Mouse (Mus musculus) ES-E14 (cell line): ENCODE results near the gene Gnl3. TPM values are rescaled to one million over a fixed set of nuclear protein-coding genes. Genes with fewer than 3 reads are reported as not detected.

Experiments
- DNase-seq: peaks from one replicate; pipeline ENCODE4 v3.0.0-alpha.2; 2013; ENCODE audit warnings: low read depth, low spot score
- H3K27ac ChIP-seq: 2 replicates; pipeline ENCODE4 v1.5.1; 2012; ENCODE audit warnings: low read depth, mild to moderate bottlenecking, low read length, moderate library complexity, mixed read lengths; ENCODE audit not compliant: poor library complexity, insufficient read depth, severe bottlenecking
- H3K36me3 ChIP-seq: 2 replicates; pipeline ENCODE4 v1.6.1; 2012; ENCODE audit warnings: mild to moderate bottlenecking, low read length, moderate library complexity, mixed read lengths; ENCODE audit not compliant: control insufficient read depth, poor library complexity, insufficient read depth, severe bottlenecking
- H3K4me1 ChIP-seq, 2 experiments: fragments of 150-350 bp in 1 of 2; sonication (generic) in 1 of 2; 2 replicates each; pipeline ENCODE4 v1.6.1; 2012; ENCODE audit warnings: low read length in 2 of 2, mild to moderate bottlenecking in 1 of 2, mixed read lengths in 1 of 2; ENCODE audit not compliant: control insufficient read depth in 2 of 2, insufficient read depth in 2 of 2, poor library complexity in 1 of 2
- H3K4me3 ChIP-seq, 2 experiments: fragments of 150-350 bp in 1 of 2; sonication (generic) in 1 of 2; 2 replicates each; pipeline ENCODE4 v1.5.1; 2012; ENCODE audit warnings: low read length in 2 of 2, low read depth in 1 of 2, mild to moderate bottlenecking in 1 of 2, mixed read lengths in 1 of 2; ENCODE audit not compliant: insufficient read depth in 1 of 2, poor library complexity in 1 of 2, severe bottlenecking in 1 of 2
- H3K9ac ChIP-seq: 2 replicates; pipeline ENCODE4 v1.6.1; 2012; ENCODE audit warnings: low read depth, mild to moderate bottlenecking, low read length, mixed read lengths; ENCODE audit not compliant: poor library complexity, insufficient read depth, severe bottlenecking
- H3K9me3 ChIP-seq: fragments of 150-350 bp; sonication (generic); 2 replicates; pipeline ENCODE4 v1.6.1; 2012; ENCODE audit warnings: low read depth, mild to moderate bottlenecking, low read length; ENCODE audit not compliant: control insufficient read depth, insufficient read depth
- CHD2 ChIP-seq: IDR thresholded peaks from 2 replicates; pipeline ENCODE4 v1.6.1; 2014; ENCODE audit warnings: mild to moderate bottlenecking, low read depth, low read length, inconsistent platforms
- HCFC1 ChIP-seq: IDR thresholded peaks from 2 replicates; pipeline ENCODE4 v1.6.1; 2012; ENCODE audit warnings: low read length, inconsistent platforms, borderline replicate concordance; ENCODE audit not compliant: insufficient read depth
- MAFK ChIP-seq: IDR thresholded peaks from 2 replicates; pipeline ENCODE4 v1.6.1; 2014; ENCODE audit warnings: mild to moderate bottlenecking, low read depth, low read length, inconsistent platforms; ENCODE audit not compliant: insufficient read depth
- ZC3H11A ChIP-seq: IDR thresholded peaks from 2 replicates; pipeline ENCODE4 v1.6.1; 2012; ENCODE audit warnings: low read depth, mild to moderate bottlenecking, inconsistent platforms, low read length, borderline replicate concordance
- ZNF384 ChIP-seq: IDR thresholded peaks from 2 replicates; pipeline ENCODE4 v1.6.1; 2012; ENCODE audit warnings: low read depth, low read length, inconsistent platforms
- in situ Hi-C, 2 experiments: fragments of 600-800 bp; cut with MboI; formaldehyde crosslinking; loops; one replicate each; pipeline ENCODE4 v1.15.1; 2025; ENCODE audit warnings: low sequenced_read_pairs in 2 of 2, inconsistent platforms in 1 of 2; ENCODE audit not compliant: unreplicated experiment in 2 of 2
- total RNA-seq: library from RNA; depleted of rRNA; stranded (reverse); fragments of 300-350 nt; gene quantifications from 2 replicates; pipeline ENCODE4 v1.2.3, GENCODE M21; 2012; rRNA removed

Gnl3 gene
- total RNA-seq, 1 experiment, result 377 TPM

- Histone ChIP-seq H3K4me1 (no peaks in the 10 kb centered on the region), H3K9ac (no peak overlapping the region), H3K27ac (no peak overlapping the region), H3K36me3 (no peaks in the 10 kb centered on the region), H3K9me3 (no peaks in the 10 kb centered on the region), H3K4me3 (no peak overlapping the region)
- DNase-seq, result no peak
- TF ChIP-seq ZNF384 (no peak), ZC3H11A (no peak), CHD2 (no peak), MAFK (no peak)
- in situ Hi-C loops, result no loop called here
These were observed 42.7 kb downstream of the Gnl3 start for GRCm38 (mm10) chr14:30976222-30976621.

- in situ Hi-C loops, result no loop called here
- Histone ChIP-seq H3K27ac (no peak overlapping the region), H3K9ac (no peak overlapping the region), H3K4me1 (no peaks in the 10 kb centered on the region), H3K36me3 (no peaks in the 10 kb centered on the region), H3K9me3 (no peaks in the 10 kb centered on the region), H3K4me3 (no peak overlapping the region)
- peak; percentile 22; the same call in 1 of the 2 replicates for TF ChIP-seq MAFK
- no peak for TF ChIP-seq ZNF384
- no peak for TF ChIP-seq ZC3H11A
- no peak for TF ChIP-seq CHD2
- TF ChIP-seq HCFC1, result no peak
- DNase-seq, result no peak
These were observed 44.7 kb downstream of the Gnl3 start for GRCm38 (mm10) chr14:30974204-30974603.

Other genes with a start within 250 kb of the Gnl3 start
- gene Tmem110, start 193.6 kb downstream of the Gnl3 start, total RNA-seq, result 21.8 and 33.2 TPM in 2 replicates
- gene Mustn1, start 140.0 kb downstream of the Gnl3 start, total RNA-seq, result 0.58 and 0.74 TPM in 2 replicates
- gene Itih4, start 132.7 kb downstream of the Gnl3 start, total RNA-seq, result 0.18 TPM in 1 of 2 replicates, not detected in the other
- gene Itih3, start 95.4 kb downstream of the Gnl3 start, total RNA-seq, result 0.16 and 0.40 TPM in 2 replicates
- 0.04 TPM in 1 of 2 replicates, not detected in the other for gene Itih1, start 75.9 kb downstream of the Gnl3 start, total RNA-seq
- gene Nek4, start 67.8 kb downstream of the Gnl3 start, total RNA-seq, result 15.0 and 16.8 TPM in 2 replicates
- gene Glt8d1, start 17.8 kb downstream of the Gnl3 start, total RNA-seq, result 22.4 and 25.4 TPM in 2 replicates
- gene Spcs1, start 17.5 kb downstream of the Gnl3 start, total RNA-seq, result 161 and 182 TPM in 2 replicates
- gene Pbrm1, start within 50 bp of the Gnl3 start, total RNA-seq, result 57.2 and 58.9 TPM in 2 replicates
- 43.3 and 45.3 TPM in 2 replicates for gene Smim4, start 109.8 kb upstream of the Gnl3 start, total RNA-seq
- gene Nt5dc2, start 111.9 kb upstream of the Gnl3 start, total RNA-seq, result 151 and 155 TPM in 2 replicates
- gene Stab1, start 149.5 kb upstream of the Gnl3 start, total RNA-seq, result 1.3 and 2.0 TPM in 2 replicates
- gene Tnnc1, start 189.2 kb upstream of the Gnl3 start, total RNA-seq, result 2.3 and 2.6 TPM in 2 replicates
- gene Nisch, start 197.8 kb upstream of the Gnl3 start, total RNA-seq, result 169 and 204 TPM in 2 replicates
- gene Sema3g, start 198.7 kb upstream of the Gnl3 start, total RNA-seq, result 0.22 and 0.37 TPM in 2 replicates
- 4.8 and 5.3 TPM in 2 replicates for gene Phf7, start 232.2 kb upstream of the Gnl3 start, total RNA-seq
- gene Bap1, start 232.3 kb upstream of the Gnl3 start, total RNA-seq, result 77.8 and 83.4 TPM in 2 replicates